Mouse (Mus musculus): ENCODE results near the gene Actr8.

DNA sequence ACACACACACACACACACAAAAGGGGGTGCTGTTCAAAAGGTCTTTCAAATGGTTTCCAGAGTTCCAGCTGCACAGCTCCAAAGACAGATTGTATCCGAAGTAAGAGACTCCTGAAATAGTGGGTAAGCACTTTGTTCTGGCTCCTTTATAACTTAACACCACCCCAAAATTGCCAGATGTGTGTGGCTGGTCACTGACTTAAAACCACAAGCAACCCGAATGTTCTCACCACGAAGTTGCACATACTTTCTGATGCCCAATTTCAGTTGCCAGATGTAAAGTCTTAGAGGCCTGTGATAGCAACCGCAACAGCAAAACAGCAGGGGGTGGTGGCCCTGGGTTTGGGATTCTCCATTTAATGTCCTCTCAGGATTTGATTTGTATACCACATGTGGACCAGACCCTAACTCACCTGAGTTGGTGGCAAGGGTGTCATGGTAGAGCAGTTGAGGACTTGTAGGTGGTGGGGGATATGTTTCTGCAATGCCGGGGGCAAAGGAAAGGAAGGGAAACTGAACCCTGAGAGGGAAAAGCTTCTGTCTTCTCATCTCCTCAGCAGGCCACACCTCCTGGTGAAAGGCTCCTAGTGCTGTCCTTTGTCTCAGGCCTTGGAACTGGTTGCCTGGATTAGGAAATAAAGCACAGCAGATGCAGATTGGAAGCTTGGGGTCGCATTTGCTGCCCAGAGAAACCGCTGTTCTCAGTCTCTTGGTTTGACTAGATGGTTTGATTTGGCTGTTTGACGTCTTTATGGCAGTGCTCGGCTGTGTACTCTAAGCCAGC lies 41.8 kb downstream of the Actr8 start:
- no peak for TF ChIP-seq FOSL1 (IDR thresholded peaks at IDR 0.05; ENCODE audit: insufficient read depth, low read length, poor library complexity, severe bottlenecking)
- no peak for TF ChIP-seq CTCF (IDR thresholded peaks at IDR 0.05; ENCODE audit: control insufficient read depth, insufficient read depth, insufficient read length)
- no peak for TF ChIP-seq MAX (IDR thresholded peaks at IDR 0.05)
- no peak for TF ChIP-seq USF1 (IDR thresholded peaks at IDR 0.05; ENCODE audit: low read depth)
- TF ChIP-seq CEBPB (IDR thresholded peaks at IDR 0.05; ENCODE audit: low read depth): no peak
